18 mouse cellular contexts compared by ENCODE assay signal in genomic region chr15:78299641-78300040, GRCm38 (mm10).
"Had no signal": no experiment of that assay in that cellular context is flagged by ENCODE, and none has a peak within 500 bp of the region (broad histone marks: within the 10 kb centered on the region; RNA-seq: fewer than 3 reads in every experiment).

No protein-coding gene starts in this region.

- H3K4me3 ChIP-seq: left cerebral cortex, adult 2 months; midbrain, embryonic 13.5 days; myocyte; neural tube, embryonic 13.5 days; stomach, embryonic 15.5 days had no signal

- H3K4me1 ChIP-seq: midbrain, embryonic 13.5 days; neural tube, embryonic 13.5 days; stomach, embryonic 15.5 days had no signal

- ATAC-seq: liver, postnatal 0 days; lung, postnatal 0 days; midbrain, embryonic 13.5 days; midbrain, embryonic 16.5 days had no signal

- DNase-seq: kidney, adult 2 months; kidney, postnatal 36 days; layer of hippocampus, postnatal 36 days; liver, postnatal 0 days; lung, embryonic 14.5 days; retina, postnatal 1 day; right cerebral cortex, postnatal 25 days; spleen, adult 18-20 months; thymus, postnatal 25 days had no signal

- H3K36me3 ChIP-seq: midbrain, embryonic 13.5 days; neural tube, embryonic 13.5 days; stomach, embryonic 15.5 days had no signal

- H3K9me3 ChIP-seq: midbrain, embryonic 13.5 days; neural tube, embryonic 13.5 days; stomach, embryonic 15.5 days had no signal

- H3K27ac ChIP-seq: kidney, postnatal 0 days; left cerebral cortex, adult 2 months; liver, embryonic 14.5 days; midbrain, embryonic 13.5 days; neural tube, embryonic 13.5 days; stomach, embryonic 15.5 days had no signal

- H3K27me3 ChIP-seq: midbrain, embryonic 13.5 days; neural tube, embryonic 13.5 days; stomach, embryonic 15.5 days had no signal
